Mouse (Mus musculus) heart, postnatal 25 days (tissue): ENCODE data around the gene Tmem265. TPM values are rescaled to one million over a fixed set of nuclear protein-coding genes. Genes with fewer than 3 reads are reported as not detected.

Experiments
- DNase-seq: peaks from one replicate; pipeline ENCODE4 v3.0.0; 2022; ENCODE audit warnings: low spot score
- intact Hi-C: fragments of 180-260 bp; cut with DNase I; formaldehyde crosslinking; loops from one replicate; pipeline ENCODE4 v1.15.1; 2025
- total RNA-seq, 2 experiments: library from RNA; stranded (reverse); gene quantifications; 2 replicates each; pipeline ENCODE4 v1.2.3; 2021

Gene Tmem265
- not detected for total RNA-seq

DNA sequence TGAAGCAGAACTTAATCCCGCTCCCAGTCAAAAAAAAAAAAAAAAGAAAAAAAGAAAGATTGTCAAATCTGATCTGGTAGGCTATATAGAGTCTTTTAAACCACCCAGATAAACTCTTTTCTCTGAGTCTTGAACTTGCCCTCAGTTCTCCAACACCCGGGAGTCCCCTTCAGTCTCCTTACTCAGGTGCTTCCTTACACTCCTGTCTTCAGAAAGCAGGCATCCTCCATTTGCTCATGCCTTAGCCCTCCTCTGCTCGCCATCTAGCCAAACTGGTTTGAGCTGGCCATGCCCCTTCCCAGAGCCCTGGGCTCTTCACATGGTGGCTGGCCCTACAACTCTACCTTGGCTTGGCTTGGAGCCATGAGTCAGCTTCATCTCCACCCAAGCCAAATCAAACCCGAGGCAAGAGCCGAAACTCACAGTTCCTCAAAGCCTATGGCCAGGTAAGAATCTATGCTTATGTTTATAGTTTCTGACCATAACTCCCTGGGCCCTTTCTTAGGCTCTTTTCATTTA, at the start of gene Tmem265:
Tmem265 (plus strand) TSS at position 51 of the 519 bp plus-strand sequence.
- no peak for DNase-seq
- intact Hi-C loops, result no loop called here

DNA sequence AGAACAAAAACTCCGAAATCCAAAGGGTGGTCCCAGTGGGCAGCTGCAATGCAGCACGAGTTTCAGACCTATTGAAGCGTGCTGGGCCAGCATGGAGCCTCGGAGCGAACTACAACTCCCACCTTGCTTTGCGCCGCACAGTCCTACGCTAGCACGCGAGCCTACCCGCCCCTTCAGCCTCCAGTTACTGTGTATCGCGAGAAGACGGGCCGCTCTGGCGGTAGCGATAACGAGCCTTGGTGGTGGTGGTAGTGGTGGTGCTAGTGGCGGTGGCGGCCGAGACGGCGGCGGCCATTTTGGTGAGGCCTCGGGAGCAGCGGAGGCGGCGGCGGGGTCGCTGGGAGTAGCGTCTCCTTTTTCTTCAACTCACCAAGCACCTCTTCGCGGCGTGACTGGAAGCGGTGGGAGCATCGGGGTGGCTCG, 49.4 kb upstream of the Tmem265 start, which contains the start of gene Srcap:
Srcap (plus strand) TSS at position 176 of the 423 bp plus-strand sequence.
- peak; percentile 94 for DNase-seq
- intact Hi-C loops, result loop anchor here (1.0 to 5.0 kb wide), 3 partner anchors 34 to 250 kb away; partner anchors contain the start of genes Ccdc189, Dctpp1 and Rnf40

DNA sequence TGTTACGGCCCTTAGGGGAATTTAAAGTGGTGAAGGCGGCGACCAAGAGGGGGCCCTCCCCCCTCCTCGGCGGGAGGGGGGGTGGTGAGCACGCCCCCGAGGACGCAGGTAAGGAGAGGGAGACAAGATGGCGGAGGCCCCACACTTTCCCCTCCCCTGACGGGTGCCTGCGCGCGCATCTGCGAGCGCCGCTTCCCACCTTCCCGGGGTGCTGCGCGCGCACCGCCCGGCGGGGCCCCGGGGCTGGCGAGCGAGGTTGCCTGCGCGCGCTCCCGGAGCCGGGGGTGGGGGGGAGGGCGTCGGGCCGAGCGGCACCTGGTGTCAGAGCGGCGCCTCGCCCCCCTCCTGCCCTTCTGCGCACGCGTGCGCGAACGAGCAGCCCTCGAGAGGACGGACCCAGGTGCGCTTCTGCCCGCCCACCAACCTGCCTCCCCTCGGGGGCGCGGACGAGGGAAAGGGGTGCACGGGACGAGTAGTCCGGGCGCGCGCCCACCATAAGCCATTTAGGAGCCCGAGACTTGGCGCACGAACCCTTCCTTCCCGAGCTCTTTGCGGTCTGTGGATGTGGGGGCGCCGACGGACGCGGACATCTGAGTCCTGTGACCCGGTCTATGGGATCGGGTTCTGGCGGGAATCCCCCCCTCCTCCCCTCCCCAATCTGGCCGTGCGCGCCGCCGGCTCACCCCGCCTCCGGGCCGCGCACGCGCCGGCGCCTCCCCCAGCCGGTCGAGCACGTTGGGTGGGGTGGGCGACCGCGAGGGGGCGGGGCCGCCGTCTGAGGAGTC, 48.8 kb upstream of the Tmem265 start:
- intact Hi-C loops, result loop anchor here (1.0 to 5.0 kb wide), 3 partner anchors 34 to 250 kb away; partner anchors contain the start of genes Ccdc189, Dctpp1 and Rnf40
- DNase-seq, result peak; percentile 86

DNA sequence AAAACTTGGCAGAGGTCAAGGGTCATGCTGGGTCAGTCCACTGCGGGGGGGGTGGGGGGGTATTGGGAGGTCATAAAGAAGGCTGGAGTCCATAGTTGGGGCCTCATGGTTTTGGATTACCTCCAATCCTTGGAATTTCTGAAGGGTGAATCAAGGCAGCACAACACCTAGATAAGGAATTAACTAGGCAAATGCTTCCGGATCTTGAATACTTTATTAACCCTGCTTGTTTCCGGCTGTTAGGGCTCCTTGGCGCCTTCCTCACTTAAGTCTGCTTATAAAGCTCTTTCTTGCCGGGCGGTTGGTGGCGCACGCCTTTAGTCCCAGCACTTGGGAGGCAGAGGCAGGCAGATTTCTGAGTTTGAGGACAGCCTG, 48.2 kb upstream of the Tmem265 start:
- intact Hi-C loops, result loop anchor here (5.0 kb wide), 2 partner anchors 74 to 251 kb away; partner anchors contain the start of genes Ccdc189, Dctpp1 and Rnf40
- no peak for DNase-seq

DNA sequence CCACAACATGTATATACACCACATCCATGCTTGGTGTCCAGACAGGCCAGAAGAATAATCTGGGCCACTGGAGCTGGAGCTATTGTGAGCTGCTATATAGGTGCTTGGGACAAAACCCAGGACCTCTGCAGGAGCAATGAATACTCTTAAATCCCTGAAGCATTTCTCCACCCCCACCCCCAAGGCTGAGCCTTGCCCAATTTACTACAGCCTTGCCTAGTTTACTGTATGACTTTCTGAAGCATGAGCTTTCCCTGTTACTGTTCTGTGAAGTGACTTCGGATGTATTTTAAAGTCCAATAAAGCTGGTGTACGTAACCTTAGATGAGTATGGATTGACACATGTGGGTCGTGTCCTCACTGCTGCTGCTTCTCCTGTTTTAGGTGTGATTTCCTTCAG, 47.4 kb upstream of the Tmem265 start:
- intact Hi-C loops, result loop anchor here (5.0 kb wide), 2 partner anchors 74 to 251 kb away; partner anchors contain the start of genes Ccdc189, Dctpp1 and Rnf40
- DNase-seq, result no peak

DNA sequence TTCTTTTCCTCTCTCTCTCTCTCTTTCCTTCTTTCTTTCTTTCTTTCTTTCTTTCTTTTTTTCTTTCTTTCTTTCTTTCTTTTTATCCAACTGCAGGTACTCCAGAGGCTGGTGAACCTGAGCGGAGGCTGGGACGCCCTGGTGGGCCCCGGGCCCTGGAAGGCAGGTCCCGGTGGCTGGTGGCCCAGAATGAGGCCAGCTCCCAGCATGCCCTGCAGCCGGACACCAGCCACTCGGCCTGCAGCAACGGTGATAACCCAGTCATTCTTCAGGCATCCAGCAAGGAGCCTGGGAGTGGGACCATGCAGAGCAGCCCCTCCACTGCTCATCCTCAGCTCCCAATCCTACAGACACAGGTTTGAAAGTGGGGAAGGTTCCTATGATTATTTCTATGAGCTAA, 45.3 kb upstream of the Tmem265 start:
- DNase-seq, result no peak
- intact Hi-C loops, result no loop called here

DNA sequence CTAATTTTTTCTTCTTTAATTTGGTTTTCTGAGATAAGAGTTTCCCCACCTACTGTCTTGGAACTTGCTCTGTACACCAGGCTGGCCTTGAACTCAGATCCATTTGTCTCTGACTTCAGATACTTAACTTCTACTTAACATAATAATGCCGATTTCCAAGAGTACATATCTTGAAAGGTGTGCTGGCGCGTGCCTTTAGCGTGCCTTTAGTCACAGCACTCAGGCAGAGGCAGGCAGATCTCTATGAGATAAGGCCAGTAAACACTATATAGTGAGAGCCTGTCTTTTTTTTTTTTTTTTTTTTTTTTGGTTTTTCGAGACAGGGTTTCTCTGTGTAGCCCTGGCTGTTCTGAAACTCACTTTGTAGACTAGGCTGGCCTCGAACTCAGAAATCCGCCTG, 44.8 kb upstream of the Tmem265 start:
- intact Hi-C loops, result no loop called here
- no peak for DNase-seq

DNA sequence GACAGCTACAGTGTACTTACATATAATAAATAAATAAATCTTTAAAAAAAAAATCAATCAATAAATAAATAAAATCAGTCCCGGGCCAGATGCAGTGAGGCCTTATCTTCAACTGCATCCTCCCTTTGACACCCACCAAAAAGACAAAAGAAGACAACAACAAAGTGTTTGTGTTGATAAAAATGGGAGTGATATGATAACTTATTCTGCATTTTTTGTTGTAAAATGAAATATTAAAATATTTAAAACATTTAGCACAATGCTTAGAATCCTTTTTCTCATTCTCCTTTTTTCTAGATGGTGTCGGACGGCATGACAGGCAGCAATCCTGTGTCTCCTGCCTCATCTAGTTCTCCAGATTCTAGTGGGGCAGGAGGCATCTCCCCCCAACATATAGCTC, 41.9 kb upstream of the Tmem265 start, which contains the start of gene Gm42715:
Gm42715 (plus strand) TSS at position 301 of the 400 bp plus-strand sequence.
- DNase-seq, result no peak
- intact Hi-C loops, result no loop called here

DNA sequence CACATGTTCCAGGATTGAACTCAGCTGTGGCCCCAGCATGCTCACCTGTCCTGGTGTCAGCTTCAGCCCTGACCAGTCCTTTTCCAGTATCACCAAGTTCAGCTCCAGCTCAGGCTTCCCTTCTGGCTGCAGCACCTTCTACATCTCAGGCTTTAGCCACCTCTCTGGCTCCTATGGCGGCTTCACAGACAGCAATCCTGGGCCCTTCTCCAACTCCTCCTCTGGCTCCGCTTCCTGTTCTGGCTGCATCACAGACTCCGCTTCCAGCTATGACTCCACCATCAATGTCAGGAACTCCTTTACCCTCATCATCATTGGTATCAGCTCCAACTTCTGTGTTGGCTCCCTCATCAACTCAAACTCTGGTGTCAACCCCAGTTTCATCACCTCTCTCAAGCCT, 19.5 kb upstream of the Tmem265 start:
- intact Hi-C loops, result no loop called here
- DNase-seq, result no peak

DNA sequence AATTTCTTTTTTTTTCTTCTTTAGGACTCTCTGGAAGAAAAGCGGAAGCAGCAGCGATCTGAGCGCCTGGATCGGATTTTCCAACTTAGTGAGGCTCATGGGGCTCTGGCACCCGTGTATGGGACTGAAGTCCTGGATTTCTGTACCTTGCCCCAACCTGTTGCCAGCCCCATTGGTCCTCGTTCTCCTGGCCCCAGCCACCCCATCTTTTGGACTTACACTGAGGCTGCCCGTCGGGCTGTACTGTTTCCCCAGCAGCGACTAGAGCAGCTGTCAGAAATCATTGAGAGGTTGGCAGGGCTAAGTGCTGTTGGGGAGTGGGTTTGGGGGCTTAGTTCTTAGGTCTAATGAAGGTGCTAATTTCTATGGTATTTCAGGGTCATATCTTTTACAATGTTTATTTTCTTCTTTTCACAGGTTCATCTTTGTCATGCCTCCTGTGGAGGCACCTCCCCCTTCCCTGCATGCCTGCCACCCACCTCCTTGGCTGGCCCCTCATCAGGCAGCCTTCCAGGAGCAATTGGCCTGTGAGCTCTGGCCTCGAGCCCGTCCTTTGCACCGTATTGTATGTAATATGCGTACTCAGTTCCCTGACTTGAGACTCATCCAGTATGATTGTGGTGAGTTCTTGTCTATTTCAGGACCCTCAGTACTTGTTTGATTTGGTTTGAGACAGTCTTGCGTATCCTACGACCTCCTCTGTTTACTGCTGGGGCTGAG, 11.9 kb upstream of the Tmem265 start:
- intact Hi-C loops, result no loop called here
- DNase-seq, result no peak

DNA sequence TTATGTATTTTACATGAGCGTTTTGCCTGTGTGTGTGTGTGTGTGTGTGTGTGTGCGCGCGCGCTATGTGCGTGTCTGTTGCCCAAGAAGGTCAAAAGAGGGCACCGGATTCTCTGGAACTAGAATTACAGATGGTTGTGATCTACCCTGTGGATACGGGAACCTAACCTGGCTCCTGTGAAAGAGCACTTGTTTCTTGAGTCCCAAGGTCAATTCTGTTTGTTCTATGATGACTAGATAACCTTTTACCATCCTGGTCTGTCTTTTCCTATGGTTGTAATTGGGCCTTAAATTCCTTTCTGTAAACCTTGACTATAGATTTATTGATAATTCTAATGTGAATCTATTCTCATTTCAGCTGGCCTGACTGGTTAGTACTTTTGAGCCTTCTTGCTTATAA, 9.6 kb upstream of the Tmem265 start:
- DNase-seq, result no peak
- intact Hi-C loops, result no loop called here

DNA sequence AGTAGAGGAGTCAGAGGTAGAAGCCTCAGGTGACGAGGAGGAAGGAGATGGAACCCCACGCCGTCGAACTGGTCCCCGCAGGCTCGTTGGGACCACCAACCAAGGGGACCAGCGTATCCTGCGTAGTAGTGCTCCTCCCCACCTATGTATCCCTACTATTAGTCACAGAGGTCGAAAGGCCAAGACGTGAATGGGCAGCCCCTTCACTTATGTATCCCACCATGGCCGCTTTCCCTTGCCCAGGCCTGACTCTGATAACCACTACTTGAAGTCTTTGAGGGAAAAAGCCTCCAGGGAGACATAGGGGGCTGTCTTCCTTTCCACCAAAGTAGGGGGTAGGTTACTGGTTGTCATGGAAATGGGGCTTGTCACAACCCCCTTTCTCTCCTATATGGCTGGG, 610 bp upstream of the Tmem265 start:
- no peak for DNase-seq
- intact Hi-C loops, result no loop called here

DNA sequence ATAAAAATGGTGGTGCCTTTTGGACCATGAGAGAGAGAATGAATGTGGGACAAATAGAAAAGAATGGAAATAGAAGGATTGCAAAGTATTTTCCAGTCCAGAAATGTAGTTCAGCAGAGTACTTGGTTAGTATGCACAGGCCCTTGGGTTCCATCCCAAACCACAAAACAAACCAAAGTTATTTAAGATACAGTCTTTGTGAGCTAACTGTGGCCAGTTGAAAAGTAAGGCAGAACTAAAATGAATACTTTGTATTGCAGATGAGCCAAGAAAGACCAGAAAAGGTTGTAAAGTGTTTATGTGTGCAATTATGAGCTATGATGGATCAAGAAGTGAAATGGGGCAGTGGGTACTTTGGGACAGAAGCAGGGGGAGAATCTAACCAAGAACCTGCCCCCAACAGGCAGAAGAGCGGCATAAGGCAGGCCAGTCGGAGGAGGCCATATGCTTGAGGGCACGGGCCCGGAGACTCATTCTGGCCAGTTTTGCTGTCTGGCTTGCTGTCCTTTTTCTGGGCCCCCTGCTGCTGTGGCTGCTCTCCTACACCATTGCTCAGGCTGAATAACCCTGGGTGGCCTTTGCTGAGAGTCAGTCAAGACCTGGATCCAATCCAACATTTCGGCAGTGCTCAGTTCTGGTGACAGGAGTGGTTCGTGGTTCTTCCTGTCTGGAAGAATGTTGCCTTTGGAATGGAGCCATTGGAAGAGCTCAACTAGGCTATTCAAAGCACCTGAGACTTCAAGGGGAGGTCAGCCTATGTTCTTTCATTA, 3.4 kb downstream of the Tmem265 start:
- no peak for DNase-seq
- intact Hi-C loops, result no loop called here

DNA sequence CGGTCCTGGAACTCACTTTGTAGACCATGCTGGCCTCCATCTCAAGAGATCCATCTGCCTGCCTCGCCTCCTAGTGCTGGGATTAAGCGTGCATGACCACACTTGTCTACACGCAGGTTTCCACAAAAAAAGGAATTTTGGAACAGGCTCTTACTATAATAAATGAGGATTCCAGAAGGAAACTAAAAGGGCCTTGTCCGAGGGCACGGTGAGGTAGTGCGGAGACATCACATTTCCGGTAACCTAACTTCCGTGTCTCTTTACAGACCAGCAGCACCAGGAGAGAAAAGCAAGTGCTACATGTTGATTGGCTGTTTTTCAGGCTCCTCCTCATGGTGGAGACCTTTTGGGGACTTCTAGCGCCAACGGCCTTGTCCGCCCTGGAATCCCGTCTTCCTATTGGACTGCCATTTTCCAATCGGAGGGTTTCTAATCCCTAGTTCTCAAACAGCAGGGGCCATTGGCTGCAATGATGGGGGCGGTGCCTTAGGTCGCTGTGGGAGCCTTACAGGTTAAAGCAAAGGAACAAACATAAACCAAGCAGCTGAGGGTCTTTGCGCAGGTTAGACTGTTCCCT, 11.8 kb downstream of the Tmem265 start, which contains the start of gene Phkg2:
Phkg2 (plus strand) TSS at position 446 of the 577 bp plus-strand sequence.
- intact Hi-C loops, result no loop called here
- DNase-seq, result peak; percentile 90

DNA sequence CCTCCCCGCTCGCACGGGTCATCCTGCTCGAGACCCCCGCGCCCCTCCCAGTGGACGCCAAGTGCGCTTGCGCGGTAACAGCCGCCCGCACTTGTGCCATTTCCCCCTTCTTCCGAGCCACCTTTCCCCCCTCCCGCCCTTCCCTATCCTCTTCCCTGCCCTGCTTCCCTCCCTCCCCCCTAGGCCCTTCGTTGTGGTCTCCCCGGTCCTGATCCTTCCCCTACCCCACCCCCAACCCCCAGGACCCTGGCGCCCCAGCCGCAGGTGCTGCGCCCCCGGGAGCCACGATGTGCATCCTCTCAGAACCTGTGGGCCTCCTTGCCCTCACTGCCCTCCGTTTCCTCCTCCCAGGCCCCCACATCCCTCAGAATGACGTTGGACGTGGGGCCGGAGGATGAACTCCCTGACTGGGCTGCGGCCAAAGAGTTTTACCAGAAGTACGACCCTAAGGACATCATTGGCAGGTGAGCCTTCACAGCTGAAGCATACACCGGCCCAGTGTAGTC, 12.4 kb downstream of the Tmem265 start:
- DNase-seq, result no peak
- intact Hi-C loops, result no loop called here

DNA sequence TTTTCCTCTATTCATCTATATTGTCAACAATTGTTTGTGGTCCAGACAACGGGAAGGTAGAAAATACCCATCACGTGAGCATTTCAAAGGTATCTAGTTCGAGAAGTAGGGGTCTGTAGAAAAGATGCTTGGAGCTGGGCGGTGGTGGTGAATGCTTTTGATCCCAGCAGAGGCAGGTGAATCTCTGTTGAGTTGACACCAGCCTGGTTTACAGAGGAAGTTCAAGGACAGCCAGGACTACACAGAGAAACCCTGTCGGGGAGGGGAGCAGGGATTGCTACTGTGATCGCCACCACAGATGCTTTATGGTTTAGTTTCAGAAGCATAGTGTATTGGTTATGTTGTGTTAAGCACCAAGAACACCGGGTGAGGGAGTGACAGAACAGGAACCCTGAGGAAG, 12.9 kb downstream of the Tmem265 start:
- DNase-seq, result no peak
- intact Hi-C loops, result no loop called here

DNA sequence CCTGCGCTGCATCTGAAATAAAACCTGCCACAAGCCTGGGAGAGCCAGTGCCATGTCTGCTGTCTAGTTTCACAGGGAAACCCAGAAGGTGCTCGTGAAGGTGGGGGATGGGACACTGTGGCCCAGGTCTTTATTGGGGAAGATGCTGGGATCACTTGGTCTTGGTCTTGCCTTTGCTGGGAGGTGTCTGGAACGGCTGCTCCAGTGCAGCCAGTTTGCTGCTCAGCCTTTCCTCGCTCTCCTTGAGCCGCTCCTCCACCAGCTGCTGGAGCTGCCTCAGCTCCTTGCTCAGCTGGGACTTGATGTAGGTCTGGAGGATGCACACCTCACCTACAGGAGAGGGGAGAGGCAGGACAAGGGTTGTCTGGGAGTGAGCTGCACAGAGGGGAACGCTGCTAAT, 22.1 kb downstream of the Tmem265 start:
- intact Hi-C loops, result no loop called here
- no peak for DNase-seq

DNA sequence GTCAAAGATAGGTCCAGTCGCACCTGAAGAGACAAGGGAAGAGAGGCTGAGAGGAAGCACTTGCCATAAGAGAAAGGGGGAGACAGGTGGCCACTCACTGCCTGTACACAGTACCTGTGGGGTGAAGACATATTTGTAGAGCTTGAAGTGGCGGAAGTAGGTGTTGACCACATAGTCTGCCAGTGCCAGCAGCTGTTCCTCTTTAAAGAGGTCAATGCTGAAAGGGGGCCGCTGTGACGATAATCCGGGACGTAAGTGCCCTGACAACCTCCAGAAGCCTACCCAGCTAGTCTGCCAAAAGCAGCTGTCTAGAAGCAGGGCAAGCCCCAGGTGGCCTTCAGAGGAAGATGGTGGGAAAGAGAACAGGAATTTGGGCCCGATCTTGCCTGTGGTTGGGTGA, 23.8 kb downstream of the Tmem265 start:
- intact Hi-C loops, result loop anchor here (5.0 kb wide), 2 partner anchors 73 to 132 kb away; partner anchors contain the start of gene Srcap
- no peak for DNase-seq

DNA sequence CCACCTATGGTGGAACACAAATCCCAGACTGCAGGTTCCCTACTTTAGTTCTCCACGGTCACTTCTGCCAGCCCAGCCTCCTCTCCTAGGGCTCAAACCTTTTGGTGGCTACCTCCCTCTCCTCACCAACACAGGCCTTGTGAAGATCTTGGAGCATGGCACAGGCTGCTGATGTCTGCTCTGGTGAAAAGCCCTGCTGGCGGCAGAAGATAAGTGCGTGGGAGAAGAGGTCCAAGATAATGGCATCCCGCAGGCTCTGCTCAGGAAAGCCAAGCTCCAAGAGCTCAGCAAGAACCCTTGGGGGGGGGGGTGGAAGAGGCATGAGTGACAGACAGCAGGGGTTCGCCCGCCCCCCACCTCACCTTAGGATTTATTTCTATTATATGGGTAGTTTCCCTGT, 25.0 kb downstream of the Tmem265 start:
- DNase-seq, result no peak
- intact Hi-C loops, result loop anchor here (5.0 kb wide), 2 partner anchors 74 to 131 kb away; partner anchors contain the start of gene Srcap
